Mouse (Mus musculus) left cerebral cortex, adult 8-10 months (tissue): ENCODE measurements around the gene Ube4b. TPM values are rescaled to one million over a fixed set of nuclear protein-coding genes. Genes with fewer than 3 reads are reported as not detected.

ENCODE experiments used
- DNase-seq, 2 experiments: peaks; one replicate each; pipeline ENCODE4 v3.0.0; 2022; ENCODE audit warnings: low spot score in 2 of 2
- total RNA-seq, 4 experiments: library from RNA; stranded (reverse); gene quantifications; 2 replicates each; pipeline ENCODE4 v1.2.4; 2022

Ube4b gene
- total RNA-seq, 4 experiments from 2014 or later: 106 to 111 (median 107) TPM

GRCm38 (mm10) chr4:149340680-149341079, 85.9 kb downstream of the Ube4b start:
- DNase-seq: no peak

DNA sequence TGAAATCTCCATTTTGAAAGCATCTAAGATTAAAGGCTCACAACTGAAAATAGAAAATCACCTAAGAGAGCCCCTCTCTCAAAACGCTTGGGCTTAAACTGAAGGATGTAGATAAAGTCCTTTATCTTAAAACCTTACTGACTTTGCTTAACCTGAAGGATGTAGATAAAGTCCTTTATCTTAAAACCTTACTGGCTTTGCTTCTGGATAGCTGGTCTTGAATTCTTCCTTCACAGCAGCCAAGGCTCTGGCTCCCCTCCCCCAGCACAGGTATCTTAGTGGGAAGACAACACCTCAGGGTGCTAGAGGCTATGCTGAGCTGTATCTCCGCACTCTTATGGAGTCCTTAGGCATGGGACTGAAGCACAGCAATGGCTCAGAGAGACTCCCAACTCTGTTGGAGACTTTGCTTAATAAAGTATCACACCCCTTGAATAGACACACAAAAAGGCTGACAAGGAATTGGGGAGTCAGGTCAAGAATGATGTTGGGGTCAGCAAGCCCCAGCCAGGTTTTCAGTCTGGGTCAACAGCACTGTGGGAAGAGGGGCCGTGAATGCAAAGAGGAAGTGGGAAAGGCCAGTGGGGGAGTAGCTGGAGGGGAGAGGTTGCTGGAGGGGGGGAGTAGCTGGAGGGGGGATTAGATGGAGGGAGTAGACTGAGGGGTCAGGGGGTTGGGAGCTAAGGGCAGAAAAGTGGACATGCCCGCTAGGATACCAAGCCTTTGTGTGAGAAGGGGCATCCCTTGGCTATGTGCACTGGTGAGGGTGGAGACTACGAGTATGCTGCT, 86.9 kb downstream of the Ube4b start:
- no peak for DNase-seq

GRCm38 (mm10) chr4:149338137-149338536, 88.4 kb downstream of the Ube4b start:
- peak in 1 of 2 experiments; percentile 69 for DNase-seq

GRCm38 (mm10) chr4:149337353-149337752, 89.2 kb downstream of the Ube4b start:
- no peak for DNase-seq

GRCm38 (mm10) chr4:149336302-149336701, 90.2 kb downstream of the Ube4b start:
- DNase-seq: no peak

- DNase-seq: no peak
Measured at GRCm38 (mm10) chr4:149334881-149335280, 91.7 kb downstream of the Ube4b start.

GRCm38 (mm10) chr4:149332726-149333125, 93.8 kb downstream of the Ube4b start:
- DNase-seq: no peak

DNA sequence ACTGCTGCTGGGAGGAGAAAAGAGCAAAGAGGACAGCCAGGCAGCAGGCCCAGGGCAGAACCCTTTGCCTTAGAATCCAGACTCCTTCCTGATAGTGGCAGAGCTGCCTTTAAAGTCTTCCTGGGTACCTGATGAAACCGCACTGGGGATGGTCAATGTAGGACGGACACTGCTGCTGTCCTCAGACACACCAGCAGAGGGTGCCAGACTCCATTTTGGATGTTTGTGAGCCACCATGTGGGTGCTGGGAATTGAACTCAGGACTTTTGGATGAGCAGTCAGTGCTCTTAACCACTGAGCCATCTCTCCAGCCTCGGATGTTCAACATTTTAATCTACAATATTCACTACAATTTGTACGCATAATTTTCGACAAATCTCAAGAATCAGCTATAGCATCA, 96.1 kb downstream of the Ube4b start:
- DNase-seq: no peak

- no peak for DNase-seq
Measured at GRCm38 (mm10) chr4:149328735-149329134, 97.8 kb downstream of the Ube4b start.

GRCm38 (mm10) chr4:149327281-149327680, 99.3 kb downstream of the Ube4b start:
- DNase-seq: no peak

DNA sequence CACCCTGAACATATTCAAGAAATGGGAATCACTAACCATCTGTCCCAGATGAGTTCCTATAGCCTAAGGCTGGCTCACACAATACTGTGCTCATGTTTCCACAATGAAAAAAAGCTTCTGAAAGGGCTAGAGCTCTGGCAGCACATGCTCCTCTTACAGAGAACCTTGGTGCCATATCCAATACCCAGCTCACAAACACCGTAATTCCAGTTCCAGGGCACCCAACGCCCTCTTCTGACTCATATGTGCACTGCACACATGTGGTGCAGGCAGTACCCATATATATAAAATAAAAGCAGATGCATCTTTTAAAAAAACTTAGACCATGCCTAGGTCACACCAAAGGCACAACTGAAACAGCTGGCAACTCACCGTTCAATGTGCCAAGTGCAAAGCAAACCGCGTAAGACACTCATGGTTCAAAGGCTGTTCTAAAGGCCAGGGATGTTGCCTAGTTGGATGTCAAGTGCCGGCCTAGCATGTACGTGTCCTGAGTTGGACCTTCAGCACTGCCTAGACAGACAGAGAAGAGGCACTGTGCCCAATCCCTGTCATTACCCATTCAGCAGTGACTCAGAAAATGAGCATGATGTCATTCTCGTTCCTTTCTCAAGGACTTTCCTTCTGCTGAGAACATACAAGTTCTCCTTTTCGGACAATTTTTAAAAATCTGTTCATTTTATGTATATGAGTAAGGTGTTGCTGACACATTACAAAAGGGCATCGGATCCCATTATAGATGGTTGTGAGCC, 101.0 kb downstream of the Ube4b start:
- no peak for DNase-seq

DNA sequence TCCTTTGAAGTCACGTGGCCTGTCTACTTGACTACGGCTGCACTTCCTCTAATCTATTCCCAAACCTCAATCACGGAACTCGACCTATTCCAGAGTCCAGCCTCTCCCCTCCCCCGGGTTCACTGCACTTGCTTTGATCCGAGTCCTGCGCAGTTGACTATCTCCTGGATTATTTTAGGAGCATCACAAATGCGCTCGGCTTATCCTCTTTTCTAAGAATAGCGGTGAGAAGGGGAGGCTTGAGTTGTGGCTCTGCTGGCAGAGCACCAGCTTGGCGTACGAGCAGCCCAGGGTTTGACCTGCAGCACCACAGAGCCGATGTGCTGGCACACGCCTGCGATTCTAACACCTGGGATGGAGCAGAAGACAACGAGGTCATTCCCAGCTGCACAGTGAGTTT, 102.8 kb downstream of the Ube4b start:
- no peak for DNase-seq

DNA sequence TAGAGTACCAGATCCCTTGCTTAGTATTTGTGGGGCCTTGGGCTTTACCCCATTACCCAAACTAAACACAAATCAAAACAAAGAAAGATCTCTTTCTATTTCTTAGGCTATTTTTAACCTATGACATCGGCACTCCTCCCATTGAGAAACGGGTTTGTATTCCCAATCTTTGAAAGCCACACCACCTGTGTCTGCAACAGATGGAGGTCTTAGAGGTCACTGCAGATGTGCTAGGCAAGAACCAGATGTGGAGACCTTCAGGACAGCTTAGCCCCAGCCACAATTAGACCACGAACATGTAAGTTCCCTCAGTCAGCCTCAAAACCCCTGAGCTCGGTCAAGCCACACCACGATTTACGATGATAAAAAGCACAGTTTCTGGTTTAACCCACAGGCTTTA, 103.8 kb downstream of the Ube4b start:
- DNase-seq: no peak

DNA sequence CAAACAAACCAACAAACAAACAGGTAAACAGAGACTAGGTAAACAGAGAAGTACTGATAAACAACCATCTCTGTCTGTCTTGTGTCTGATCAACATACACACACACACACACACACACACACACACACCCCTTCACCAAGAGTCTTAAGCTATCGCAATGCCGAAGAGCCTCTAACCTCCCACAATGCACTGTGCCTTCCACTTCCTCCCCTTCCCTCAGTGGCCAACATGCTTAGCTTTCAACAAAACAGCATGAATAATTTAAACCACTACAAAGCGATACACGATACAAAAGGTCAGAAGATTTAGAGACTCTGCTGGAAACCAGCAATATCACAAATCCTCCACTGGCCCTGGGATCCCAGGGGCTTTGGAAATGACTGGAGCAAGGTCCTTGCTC, 104.3 kb downstream of the Ube4b start:
- DNase-seq: no peak

DNA sequence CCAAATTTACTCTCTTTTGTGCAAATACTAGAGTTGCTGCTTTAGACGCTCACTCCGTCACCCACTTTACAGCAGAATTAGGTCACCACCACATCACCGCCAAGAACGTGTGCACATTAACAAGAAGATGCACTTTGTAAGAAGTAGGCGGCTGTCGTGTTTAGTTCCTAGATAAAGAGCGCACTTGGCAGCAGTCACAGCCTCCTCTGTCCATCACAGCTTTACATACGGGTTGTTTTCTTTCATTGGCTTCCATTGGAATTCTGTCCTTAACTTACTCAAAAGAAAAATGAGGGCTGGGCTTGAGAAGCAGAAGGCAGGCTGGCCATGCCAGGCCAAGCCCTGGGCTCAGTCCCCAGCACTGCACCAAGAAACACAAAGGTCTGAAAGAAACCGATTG, 107.5 kb downstream of the Ube4b start:
- DNase-seq: peak in 1 of 2 experiments; percentile 51

GRCm38 (mm10) chr4:149317387-149317786, 109.2 kb downstream of the Ube4b start:
- no peak for DNase-seq

- no peak for DNase-seq
Measured at GRCm38 (mm10) chr4:149314275-149314837, 112.2 kb downstream of the Ube4b start.

GRCm38 (mm10) chr4:149313558-149314253, 112.8 kb downstream of the Ube4b start:
- no peak for DNase-seq

GRCm38 (mm10) chr4:149311996-149312395, 114.6 kb downstream of the Ube4b start:
- DNase-seq: no peak

DNA sequence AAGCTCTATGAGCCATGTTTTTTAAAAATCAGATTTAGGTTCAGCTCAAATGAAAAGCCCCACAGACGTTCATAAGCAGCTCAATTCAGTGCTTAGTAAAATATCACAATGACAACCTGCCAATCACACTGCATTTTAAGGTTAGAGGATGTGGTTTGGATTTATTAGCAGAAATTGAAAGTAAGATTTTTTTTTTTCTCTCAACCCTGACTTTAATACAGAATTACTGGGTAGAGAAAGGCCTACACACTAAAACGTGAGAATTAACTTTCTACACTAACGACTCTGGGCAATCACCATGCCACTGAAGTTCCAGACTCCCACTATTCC, 118.1 kb downstream of the Ube4b start:
- no peak for DNase-seq

DNA sequence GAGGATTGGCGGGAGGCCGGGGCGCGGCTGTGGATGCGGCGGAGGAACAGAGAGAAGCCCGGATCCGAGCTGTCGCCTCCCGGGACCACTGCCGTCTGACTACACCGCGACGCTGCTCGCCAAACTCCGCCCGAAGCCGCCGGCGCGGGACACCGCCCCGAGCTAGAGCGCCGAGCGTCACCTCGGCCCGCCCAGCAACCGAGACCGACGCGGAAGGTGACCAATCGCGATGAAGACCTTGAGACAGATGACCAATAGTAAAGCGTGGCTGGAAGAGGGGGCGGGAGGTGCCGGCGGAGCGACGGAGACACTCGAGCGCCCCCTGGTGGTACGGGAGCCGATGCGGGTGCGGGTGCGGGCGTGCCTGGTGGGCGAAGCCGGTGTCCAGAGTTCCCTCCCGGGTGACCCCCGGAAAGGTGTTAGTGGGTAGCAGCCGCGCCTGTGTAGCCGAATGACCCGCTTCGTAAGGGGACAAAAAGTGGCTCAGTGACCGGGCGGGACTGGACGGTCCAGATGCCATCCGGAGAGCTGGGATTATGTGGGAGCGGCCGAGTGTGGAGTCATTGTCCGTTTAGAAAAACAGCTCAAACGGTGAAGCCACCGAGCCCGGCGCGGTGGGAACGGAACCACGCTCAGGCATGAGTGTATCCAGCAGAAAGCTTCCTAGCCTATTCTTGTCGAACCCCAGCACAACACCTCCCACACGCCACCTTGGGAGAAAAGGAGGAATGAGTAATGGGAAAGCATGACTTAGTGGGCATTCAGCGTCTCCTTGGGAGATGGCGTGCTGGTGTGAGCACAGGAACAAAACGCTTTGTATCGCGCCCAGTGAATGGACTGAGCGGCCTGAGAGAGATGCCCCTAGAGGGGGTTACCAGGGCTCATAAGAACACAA, 118.7 kb downstream of the Ube4b start, which contains the start of gene Kif1b:
TSS of gene Kif1b (minus strand) at position 98 of the 895 bp plus-strand sequence.
- DNase-seq: peak; percentile 97 to 99
